Mouse (Mus musculus): ENCODE results near the gene Gm17324.

GRCm38 (mm10) chr9:78432471-78432870 lies 16.1 kb downstream of the Gm17324 start:
- TF ChIP-seq CTCF (IDR thresholded peaks at IDR 0.05; ENCODE audit: low read depth), result no peak
- no peak for TF ChIP-seq EP300 (IDR thresholded peaks at IDR 0.05; ENCODE audit: low read depth)

All from heart, postnatal 0 days (tissue).